Mouse (Mus musculus) MEL (cell line): ENCODE measurements at regions not wholly inside any gene's neighbourhood (a gene's known extent, or its start where the extent isn't known, plus 50 kb on each side); places are given as distances from the start of the nearest gene placed in this dataset.

Experiments used
- CTCF ChIP-seq, 3 experiments: IDR thresholded peaks in 2 of 3; conservative IDR thresholded peaks in 1 of 3; 2 replicates each; pipeline ENCODE4 v1.5.1; 2011 to 2012; ENCODE audit warnings: low read length in 3 of 3, low read depth in 2 of 3, mild to moderate bottlenecking in 2 of 3, improper control_type of control experiment in 1 of 3, inconsistent platforms in 1 of 3, mixed read lengths in 1 of 3, moderate library complexity in 1 of 3; ENCODE audit not compliant: control insufficient read depth in 1 of 3, insufficient read depth in 1 of 3, poor library complexity in 1 of 3, severe bottlenecking in 1 of 3
- EP300 ChIP-seq, 2 experiments: IDR thresholded peaks; 2 replicates each; pipeline ENCODE4 v1.6.1; 2011; ENCODE audit warnings: improper control_type of control experiment in 2 of 2, low read length in 2 of 2, low read depth in 1 of 2, mild to moderate bottlenecking in 1 of 2
- MAX ChIP-seq: IDR thresholded peaks from 2 replicates; pipeline ENCODE4 v1.6.1; 2011; ENCODE audit warnings: low read length, improper control_type of control experiment
- SIN3A ChIP-seq: IDR thresholded peaks from 2 replicates; pipeline ENCODE4 v1.6.1; 2012; ENCODE audit warnings: low read length, improper control_type of control experiment, inconsistent platforms

DNA sequence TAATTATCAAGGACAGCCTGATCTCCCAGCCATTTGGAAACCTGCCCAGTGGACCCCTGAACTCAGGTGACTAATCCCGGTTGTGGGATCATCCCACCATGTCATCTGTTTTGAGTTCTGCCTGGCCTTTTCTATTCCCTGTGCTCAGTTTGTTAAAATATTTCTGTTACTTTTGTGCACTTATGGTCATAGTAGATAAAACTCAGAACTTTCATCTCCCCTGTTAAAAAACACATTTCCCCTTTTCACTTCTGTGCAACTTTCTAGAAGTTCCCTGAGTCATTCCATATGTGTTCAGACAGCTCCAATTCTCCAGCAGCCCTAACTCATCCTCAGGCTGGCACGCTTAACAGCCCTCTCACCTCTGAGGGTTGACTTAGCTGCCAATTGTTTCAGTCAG lies 190.8 kb upstream of the Pcdh17 start:
- TF ChIP-seq SIN3A (no peak), MAX (no peak), CTCF (IDR thresholded peaks at IDR 0.05 in 2 of 3, conservative IDR thresholded peaks at IDR 0.05 in 1 of 3; ENCODE audit: control insufficient read depth in 1 of 3, insufficient read depth in 1 of 3, low read depth in 2 of 3, low read length in 3 of 3, poor library complexity in 1 of 3, severe bottlenecking in 1 of 3) (no peak), EP300 (IDR thresholded peaks at IDR 0.05; ENCODE audit: low read depth in 1 of 2, low read length in 2 of 2) (peak; percentile 87 to 88)
